Mouse (Mus musculus) ES-E14 (cell line): ENCODE results near the gene 2310009B15Rik. TPM values are rescaled to one million over a fixed set of nuclear protein-coding genes. Genes with fewer than 3 reads are reported as not detected.
A peak's percentile ranks its signal among the peaks of the same experiment; 100 is the strongest.

ENCODE experiments used
- DNase-seq: peaks from one replicate; pipeline ENCODE4 v3.0.0-alpha.2; 2013; ENCODE audit warnings: low read depth, low spot score
- H3K27ac ChIP-seq: 2 replicates; pipeline ENCODE4 v1.5.1; 2012; ENCODE audit warnings: low read depth, mild to moderate bottlenecking, low read length, moderate library complexity, mixed read lengths; ENCODE audit not compliant: poor library complexity, insufficient read depth, severe bottlenecking
- H3K36me3 ChIP-seq: 2 replicates; pipeline ENCODE4 v1.6.1; 2012; ENCODE audit warnings: mild to moderate bottlenecking, low read length, moderate library complexity, mixed read lengths; ENCODE audit not compliant: control insufficient read depth, poor library complexity, insufficient read depth, severe bottlenecking
- H3K4me1 ChIP-seq, 2 experiments: fragments of 150-350 bp in 1 of 2; sonication (generic) in 1 of 2; 2 replicates each; pipeline ENCODE4 v1.6.1; 2012; ENCODE audit warnings: low read length in 2 of 2, mild to moderate bottlenecking in 1 of 2, mixed read lengths in 1 of 2; ENCODE audit not compliant: control insufficient read depth in 2 of 2, insufficient read depth in 2 of 2, poor library complexity in 1 of 2
- H3K4me3 ChIP-seq, 2 experiments: fragments of 150-350 bp in 1 of 2; sonication (generic) in 1 of 2; 2 replicates each; pipeline ENCODE4 v1.5.1; 2012; ENCODE audit warnings: low read length in 2 of 2, low read depth in 1 of 2, mild to moderate bottlenecking in 1 of 2, mixed read lengths in 1 of 2; ENCODE audit not compliant: insufficient read depth in 1 of 2, poor library complexity in 1 of 2, severe bottlenecking in 1 of 2
- H3K9ac ChIP-seq: 2 replicates; pipeline ENCODE4 v1.6.1; 2012; ENCODE audit warnings: low read depth, mild to moderate bottlenecking, low read length, mixed read lengths; ENCODE audit not compliant: poor library complexity, insufficient read depth, severe bottlenecking
- H3K9me3 ChIP-seq: fragments of 150-350 bp; sonication (generic); 2 replicates; pipeline ENCODE4 v1.6.1; 2012; ENCODE audit warnings: low read depth, mild to moderate bottlenecking, low read length; ENCODE audit not compliant: control insufficient read depth, insufficient read depth
- CHD2 ChIP-seq: IDR thresholded peaks from 2 replicates; pipeline ENCODE4 v1.6.1; 2014; ENCODE audit warnings: mild to moderate bottlenecking, low read depth, low read length, inconsistent platforms
- HCFC1 ChIP-seq: IDR thresholded peaks from 2 replicates; pipeline ENCODE4 v1.6.1; 2012; ENCODE audit warnings: low read length, inconsistent platforms, borderline replicate concordance; ENCODE audit not compliant: insufficient read depth
- MAFK ChIP-seq: IDR thresholded peaks from 2 replicates; pipeline ENCODE4 v1.6.1; 2014; ENCODE audit warnings: mild to moderate bottlenecking, low read depth, low read length, inconsistent platforms; ENCODE audit not compliant: insufficient read depth
- ZC3H11A ChIP-seq: IDR thresholded peaks from 2 replicates; pipeline ENCODE4 v1.6.1; 2012; ENCODE audit warnings: low read depth, mild to moderate bottlenecking, inconsistent platforms, low read length, borderline replicate concordance
- ZNF384 ChIP-seq: IDR thresholded peaks from 2 replicates; pipeline ENCODE4 v1.6.1; 2012; ENCODE audit warnings: low read depth, low read length, inconsistent platforms
- in situ Hi-C, 2 experiments: fragments of 600-800 bp; cut with MboI; formaldehyde crosslinking; loops; one replicate each; pipeline ENCODE4 v1.15.1; 2025; ENCODE audit warnings: low sequenced_read_pairs in 2 of 2, inconsistent platforms in 1 of 2; ENCODE audit not compliant: unreplicated experiment in 2 of 2
- total RNA-seq: library from RNA; depleted of rRNA; stranded (reverse); fragments of 300-350 nt; gene quantifications from 2 replicates; pipeline ENCODE4 v1.2.3, GENCODE M21; 2012

2310009B15Rik gene
- total RNA-seq, 1 experiment = 20.0 TPM

GRCm38 (mm10) chr1:138844166-138844565, 12.5 kb downstream of the 2310009B15Rik start:
- H3K36me3 ChIP-seq = no peaks in the 10 kb centered on the region
- TF ChIP-seq MAFK (no peak), HCFC1 (no peak), ZNF384 (no peak), CHD2 (no peak), ZC3H11A (no peak)
- no peak overlapping the region for H3K4me3 ChIP-seq
- in situ Hi-C loops = loop anchor here in 1 of 2 experiments (25.0 kb wide), 1 partner anchor 318 kb away; no protein-coding TSS in a partner anchor
- no peak overlapping the region for H3K27ac ChIP-seq
- peaks cover 0 to 3% of the 10 kb centered on the region in 2 experiments; a peak in 1 of 4 replicates for H3K4me1 ChIP-seq
- H3K9me3 ChIP-seq = no peaks in the 10 kb centered on the region
- no peak for DNase-seq
- H3K9ac ChIP-seq = no peak overlapping the region

GRCm38 (mm10) chr1:138843361-138844091, 13.1 kb downstream of the 2310009B15Rik start:
- H3K9me3 ChIP-seq = no peaks in the 10 kb centered on the region
- DNase-seq = no peak
- no peak overlapping the region for H3K27ac ChIP-seq
- in situ Hi-C loops = loop anchor here in 1 of 2 experiments (25.0 kb wide), 1 partner anchor 319 kb away; no protein-coding TSS in a partner anchor
- H3K36me3 ChIP-seq = no peaks in the 10 kb centered on the region
- peak overlapping the region in 1 of 2 experiments; percentile 6; a peak in 2 of 4 replicates for H3K4me3 ChIP-seq
- no peak for TF ChIP-seq ZNF384
- no peak for TF ChIP-seq ZC3H11A
- no peak for TF ChIP-seq HCFC1
- H3K4me1 ChIP-seq = peaks cover 0 to 3% of the 10 kb centered on the region in 2 experiments; a peak in 1 of 4 replicates
- no peak overlapping the region for H3K9ac ChIP-seq

- H3K4me3 ChIP-seq = no peak overlapping the region
- in situ Hi-C loops = loop anchor here in 1 of 2 experiments (25.0 kb wide), 1 partner anchor 320 kb away; no protein-coding TSS in a partner anchor
These were observed 13.9 kb downstream of the 2310009B15Rik start for GRCm38 (mm10) chr1:138842756-138843155.

GRCm38 (mm10) chr1:138842315-138842714, 14.3 kb downstream of the 2310009B15Rik start:
- Histone ChIP-seq H3K4me3 (no peak overlapping the region), H3K4me1 (no peaks in the 10 kb centered on the region; a peak in 1 of 4 replicates), H3K27ac (no peak overlapping the region), H3K9ac (no peak overlapping the region), H3K36me3 (no peaks in the 10 kb centered on the region), H3K9me3 (no peaks in the 10 kb centered on the region)
- DNase-seq = no peak
- TF ChIP-seq CHD2 = no peak
- TF ChIP-seq ZNF384 = no peak
- TF ChIP-seq HCFC1 = no peak
- no peak for TF ChIP-seq ZC3H11A
- no peak for TF ChIP-seq MAFK
- in situ Hi-C loops = loop anchor here in 1 of 2 experiments (25.0 kb wide), 1 partner anchor 320 kb away; no protein-coding TSS in a partner anchor

More at GRCm38 (mm10) chr1:138842756-138843155, 13.9 kb downstream of the 2310009B15Rik start:
- H3K9me3 ChIP-seq = no peaks in the 10 kb centered on the region
- H3K4me1 ChIP-seq = no peaks in the 10 kb centered on the region; a peak in 1 of 4 replicates
- H3K36me3 ChIP-seq = no peaks in the 10 kb centered on the region
- no peak overlapping the region for H3K27ac ChIP-seq
- TF ChIP-seq ZC3H11A (no peak), ZNF384 (no peak), HCFC1 (no peak), CHD2 (no peak), MAFK (no peak)
- DNase-seq = no peak
- no peak overlapping the region for H3K9ac ChIP-seq
